9 mouse cellular contexts compared by ENCODE assay signal in genomic region chr7:45125649-45126048, GRCm38 (mm10). TPM values are rescaled to one million over a fixed set of nuclear protein-coding genes. Genes with fewer than 3 reads are reported as not detected.
A peak's percentile ranks its signal among the peaks of the same experiment; 100 is the strongest.
DNase-seq lines count a peak whose midpoint lies in the region; ATAC-seq and TF ChIP-seq lines count a peak whose summit lies in the region.
"Not testable (repeated sequence)": the region's sequence is repeated elsewhere in the genome, so short reads cannot be mapped to it uniquely, and the experiment has no call there.
"Had no signal": no experiment of that assay in that cellular context is flagged by ENCODE, and none has a peak within 500 bp of the region (broad histone marks: within the 10 kb centered on the region; RNA-seq: fewer than 3 reads in every experiment).

No protein-coding gene starts in this region.

- peaks cover 61% of the 10 kb centered on the region for H3K36me3 ChIP-seq in ES-Bruce4 (ENCODE audit: control insufficient read depth, insufficient read depth, low read length, poor library complexity, severe bottlenecking)
- H3K36me3 ChIP-seq in embryonic facial prominence, embryonic 10.5 days (replicated peaks) = peaks cover 61% of the 10 kb centered on the region
- H3K36me3 ChIP-seq in forebrain, embryonic 14.5 days (ENCODE audit: control insufficient read depth, insufficient read depth, low read length) = peaks cover 56% of the 10 kb centered on the region
- peaks cover 39% of the 10 kb centered on the region for H3K36me3 ChIP-seq in hindbrain, embryonic 11.5 days (ENCODE audit: control insufficient read depth, insufficient read depth, low read length)
- H3K36me3 ChIP-seq in kidney, embryonic 15.5 days = peaks cover 55% of the 10 kb centered on the region
- peaks cover 50% of the 10 kb centered on the region for H3K36me3 ChIP-seq in liver, embryonic 11.5 days (ENCODE audit: control insufficient read depth, insufficient read depth, low read length)
- H3K36me3 ChIP-seq in midbrain, embryonic 12.5 days = peaks cover 53% of the 10 kb centered on the region
- peaks cover 49% of the 10 kb centered on the region for H3K36me3 ChIP-seq in neural tube, embryonic 15.5 days

- WGBS in embryonic facial prominence, embryonic 10.5 days = 63% methylated on average over 5 of the region's 5 CpGs
- WGBS in forebrain, embryonic 14.5 days = 62% methylated on average over 5 of the region's 5 CpGs
- WGBS in hindbrain, embryonic 11.5 days = 61% methylated on average over 5 of the region's 5 CpGs
- 68% methylated on average over 5 of the region's 5 CpGs for WGBS in kidney, embryonic 15.5 days
- WGBS in liver, embryonic 11.5 days = 61% methylated on average over 5 of the region's 5 CpGs
- 61% methylated on average over 5 of the region's 5 CpGs for WGBS in midbrain, embryonic 12.5 days
- WGBS in neural tube, embryonic 15.5 days = 64% methylated on average over 5 of the region's 5 CpGs

- TF ChIP-seq CTCF in ES-Bruce4 (IDR thresholded peaks at IDR 0.05; ENCODE audit: low read depth, low read length) = not testable (repeated sequence)

- TF ChIP-seq POLR2A in ES-Bruce4 (IDR thresholded peaks at IDR 0.05; ENCODE audit: insufficient read depth, low read length) = not testable (repeated sequence)

- H3K9me3 ChIP-seq in ES-Bruce4 (replicated peaks; ENCODE audit: control insufficient read depth, insufficient read depth, low read length, poor library complexity, severe bottlenecking); embryonic facial prominence, embryonic 10.5 days; forebrain, embryonic 14.5 days (replicated peaks; ENCODE audit: control insufficient read depth, low read length); hindbrain, embryonic 11.5 days (ENCODE audit: control insufficient read depth, low read length); kidney, embryonic 15.5 days (replicated peaks); liver, embryonic 11.5 days (ENCODE audit: control insufficient read depth, low read length); midbrain, embryonic 12.5 days; neural tube, embryonic 15.5 days (replicated peaks): not testable (repeated sequence)

- TF ChIP-seq EP300 in ES-Bruce4 (IDR thresholded peaks at IDR 0.05; ENCODE audit: insufficient read depth, low read depth, low read length) = not testable (repeated sequence)

- H3K4me1 ChIP-seq in ES-Bruce4 (ENCODE audit: control insufficient read depth, insufficient read depth, low read length); hindbrain, embryonic 11.5 days (replicated peaks; ENCODE audit: control insufficient read depth, insufficient read depth, low read length): not testable (repeated sequence)
- peaks cover 66% of the 10 kb centered on the region for H3K4me1 ChIP-seq in embryonic facial prominence, embryonic 10.5 days
- peaks cover 14% of the 10 kb centered on the region; the same call in 1 of the 2 replicates for H3K4me1 ChIP-seq in forebrain, embryonic 14.5 days (ENCODE audit: control insufficient read depth, insufficient read depth, low read length)
- peaks cover 62% of the 10 kb centered on the region for H3K4me1 ChIP-seq in kidney, embryonic 15.5 days
- H3K4me1 ChIP-seq in liver, embryonic 11.5 days (replicated peaks; ENCODE audit: control insufficient read depth, insufficient read depth, low read length) = peaks cover 52% of the 10 kb centered on the region
- H3K4me1 ChIP-seq in midbrain, embryonic 12.5 days = peaks cover 59% of the 10 kb centered on the region
- peaks cover 63% of the 10 kb centered on the region for H3K4me1 ChIP-seq in neural tube, embryonic 15.5 days

- peak overlapping the region; percentile 96 for H3K4me3 ChIP-seq in ES-Bruce4 (ENCODE audit: low read depth, low read length)
- H3K4me3 ChIP-seq in embryonic facial prominence, embryonic 10.5 days = peak overlapping the region; percentile 88
- H3K4me3 ChIP-seq in forebrain, embryonic 14.5 days (ENCODE audit: low read depth, low read length); midbrain, embryonic 12.5 days: not testable (repeated sequence)
- H3K4me3 ChIP-seq in hindbrain, embryonic 11.5 days (ENCODE audit: low read depth, low read length) = peak overlapping the region; percentile 6; the same call in 1 of the 2 replicates
- H3K4me3 ChIP-seq in kidney, embryonic 15.5 days (replicated peaks) = peak overlapping the region; percentile 90
- H3K4me3 ChIP-seq in liver, embryonic 11.5 days (ENCODE audit: low read depth, low read length) = peak overlapping the region; percentile 99
- H3K4me3 ChIP-seq in neural tube, embryonic 15.5 days (replicated peaks) = peak overlapping the region; percentile 13; the same call in 1 of the 2 replicates

- H3K4me2 ChIP-seq in forebrain, embryonic 14.5 days (ENCODE audit: low read length); hindbrain, embryonic 11.5 days (replicated peaks; ENCODE audit: low read depth, low read length); midbrain, embryonic 12.5 days (replicated peaks): not testable (repeated sequence)
- peak overlapping the region; percentile 69 for H3K4me2 ChIP-seq in kidney, embryonic 15.5 days
- H3K4me2 ChIP-seq in liver, embryonic 11.5 days = peak overlapping the region; percentile 97
- 0 out of 2 replicates have a peak overlapping the region, but pooled peaks have one; percentile 66 for H3K4me2 ChIP-seq in neural tube, embryonic 15.5 days

- H3K27ac ChIP-seq in ES-Bruce4 (ENCODE audit: insufficient read depth, low read length) = peak overlapping the region; percentile 96
- peak overlapping the region; percentile 100 for H3K27ac ChIP-seq in embryonic facial prominence, embryonic 10.5 days (replicated peaks)
- 0 out of 2 replicates have a peak overlapping the region, but pooled peaks have one; percentile 84 for H3K27ac ChIP-seq in forebrain, embryonic 14.5 days (ENCODE audit: low read depth, low read length)
- H3K27ac ChIP-seq in hindbrain, embryonic 11.5 days (ENCODE audit: low read depth, low read length) = not testable (repeated sequence)
- H3K27ac ChIP-seq in kidney, embryonic 15.5 days = peak overlapping the region; percentile 94
- H3K27ac ChIP-seq in liver, embryonic 11.5 days (ENCODE audit: low read depth, low read length) = peak overlapping the region; percentile 100
- peak overlapping the region; percentile 85 for H3K27ac ChIP-seq in midbrain, embryonic 12.5 days (replicated peaks)
- H3K27ac ChIP-seq in neural tube, embryonic 15.5 days (replicated peaks) = peak overlapping the region; percentile 87

- ATAC-seq in forebrain, embryonic 14.5 days; hindbrain, embryonic 11.5 days (ENCODE audit: low FRiP score); kidney, embryonic 15.5 days (replicated peaks; ENCODE audit: low FRiP score); liver, embryonic 11.5 days (replicated peaks; ENCODE audit: low FRiP score); midbrain, embryonic 12.5 days (ENCODE audit: low FRiP score, low read depth); neural tube, embryonic 15.5 days (ENCODE audit: low FRiP score): not testable (repeated sequence)

- peak; percentile 23 for DNase-seq in embryonic facial prominence, embryonic 10.5 days (ENCODE audit: low spot score)
- not testable (repeated sequence) for DNase-seq in forebrain, embryonic 14.5 days (ENCODE audit: low spot score); hindbrain, embryonic 11.5 days (ENCODE audit: low spot score); liver, embryonic 11.5 days (ENCODE audit: low spot score)

- H3K27me3 ChIP-seq in ES-Bruce4 (ENCODE audit: control insufficient read depth, insufficient read depth, low read length, poor library complexity, severe bottlenecking); embryonic facial prominence, embryonic 10.5 days (replicated peaks; ENCODE audit: low read depth, poor library complexity, severe bottlenecking); forebrain, embryonic 14.5 days (replicated peaks; ENCODE audit: control insufficient read depth, insufficient read depth, low read length); hindbrain, embryonic 11.5 days (ENCODE audit: control insufficient read depth, insufficient read depth, low read length); kidney, embryonic 15.5 days; liver, embryonic 11.5 days (replicated peaks; ENCODE audit: control insufficient read depth, insufficient read depth, low read length); midbrain, embryonic 12.5 days; neural tube, embryonic 15.5 days (replicated peaks): not testable (repeated sequence)

- peak overlapping the region; percentile 99 for H3K9ac ChIP-seq in ES-Bruce4 (ENCODE audit: low read depth, poor library complexity, severe bottlenecking)
- H3K9ac ChIP-seq in forebrain, embryonic 14.5 days (ENCODE audit: low read length); hindbrain, embryonic 11.5 days (ENCODE audit: low read depth, low read length); kidney, embryonic 15.5 days; neural tube, embryonic 15.5 days (replicated peaks): not testable (repeated sequence)
- peak overlapping the region; percentile 100 for H3K9ac ChIP-seq in liver, embryonic 11.5 days (ENCODE audit: low read depth, low read length)
- H3K9ac ChIP-seq in midbrain, embryonic 12.5 days (replicated peaks) = peak overlapping the region; percentile 55; the same call in 1 of the 2 replicates

RNA-seq across cellular contexts. Expression of gene Rps11, which starts 1.4 kb away (rescaled TPM):
- 2,753 and 2,969 TPM in 2 replicates for polyA plus RNA-seq in ES-Bruce4 (2011; ENCODE audit: insufficient read depth, insufficient read length, low read depth, missing spikeins)
- 1,885 and 1,917 TPM in 2 replicates for polyA plus RNA-seq in embryonic facial prominence, embryonic 10.5 days (2016; fragmentation: Nextera tagmentation; extraction: Ambion mirVana)
- 981 and 1,280 TPM in 2 replicates for polyA plus RNA-seq in forebrain, embryonic 14.5 days (2014; fragmentation: Nextera tagmentation; extraction: Ambion mirVana)
- polyA plus RNA-seq in hindbrain, embryonic 11.5 days (2014; fragmentation: Nextera tagmentation; extraction: Ambion mirVana) = 1,346 and 1,389 TPM in 2 replicates
- 1,536 and 1,655 TPM in 2 replicates for polyA plus RNA-seq in kidney, embryonic 15.5 days (2015; fragmentation: Nextera tagmentation; extraction: Ambion mirVana)
- 2,085 and 2,209 TPM in 2 replicates for polyA plus RNA-seq in liver, embryonic 11.5 days (2014; fragmentation: Nextera tagmentation; extraction: Ambion mirVana)
- 1,160 and 1,195 TPM in 2 replicates for polyA plus RNA-seq in midbrain, embryonic 12.5 days (2016; fragmentation: Nextera tagmentation; extraction: Ambion mirVana)
- polyA plus RNA-seq in neural tube, embryonic 15.5 days (2015; fragmentation: Nextera tagmentation; extraction: Ambion mirVana) = 759 and 947 TPM in 2 replicates

RNA-seq across cellular contexts. Expression of gene Rpl13a, which starts 2.9 kb away (rescaled TPM):
- polyA plus RNA-seq in ES-Bruce4 (2011; ENCODE audit: insufficient read depth, insufficient read length, low read depth, missing spikeins) = 3,729 and 4,020 TPM in 2 replicates
- 1,273 and 1,282 TPM in 2 replicates for polyA plus RNA-seq in embryonic facial prominence, embryonic 10.5 days (2016; fragmentation: Nextera tagmentation; extraction: Ambion mirVana)
- 1,037 and 1,253 TPM in 2 replicates for polyA plus RNA-seq in forebrain, embryonic 14.5 days (2014; fragmentation: Nextera tagmentation; extraction: Ambion mirVana)
- 1,145 and 1,168 TPM in 2 replicates for polyA plus RNA-seq in hindbrain, embryonic 11.5 days (2014; fragmentation: Nextera tagmentation; extraction: Ambion mirVana)
- polyA plus RNA-seq in kidney, embryonic 15.5 days (2015; fragmentation: Nextera tagmentation; extraction: Ambion mirVana) = 1,248 and 1,360 TPM in 2 replicates
- 1,710 and 1,879 TPM in 2 replicates for polyA plus RNA-seq in liver, embryonic 11.5 days (2014; fragmentation: Nextera tagmentation; extraction: Ambion mirVana)
- polyA plus RNA-seq in midbrain, embryonic 12.5 days (2016; fragmentation: Nextera tagmentation; extraction: Ambion mirVana) = 1,022 and 1,026 TPM in 2 replicates
- 649 and 787 TPM in 2 replicates for polyA plus RNA-seq in neural tube, embryonic 15.5 days (2015; fragmentation: Nextera tagmentation; extraction: Ambion mirVana)

RNA-seq across cellular contexts. Expression of gene Gm45713, which starts 10.4 kb away (rescaled TPM):
- polyA plus RNA-seq in ES-Bruce4 (2011; ENCODE audit: insufficient read depth, insufficient read length, low read depth, missing spikeins) = not detected in 2 replicates
- 0.31 TPM in 1 of 2 replicates, not detected in the other for polyA plus RNA-seq in embryonic facial prominence, embryonic 10.5 days (2016; fragmentation: Nextera tagmentation; extraction: Ambion mirVana)
- polyA plus RNA-seq in forebrain, embryonic 14.5 days (2014; fragmentation: Nextera tagmentation; extraction: Ambion mirVana) = 0.22 and 0.88 TPM in 2 replicates
- polyA plus RNA-seq in hindbrain, embryonic 11.5 days (2014; fragmentation: Nextera tagmentation; extraction: Ambion mirVana) = 0.47 TPM in 1 of 2 replicates, not detected in the other
- 0.44 TPM in 1 of 2 replicates, not detected in the other for polyA plus RNA-seq in kidney, embryonic 15.5 days (2015; fragmentation: Nextera tagmentation; extraction: Ambion mirVana)
- polyA plus RNA-seq in liver, embryonic 11.5 days (2014; fragmentation: Nextera tagmentation; extraction: Ambion mirVana) = 0.41 and 1.1 TPM in 2 replicates
- polyA plus RNA-seq in midbrain, embryonic 12.5 days (2016; fragmentation: Nextera tagmentation; extraction: Ambion mirVana) = 0.25 and 0.45 TPM in 2 replicates
- polyA plus RNA-seq in neural tube, embryonic 15.5 days (2015; fragmentation: Nextera tagmentation; extraction: Ambion mirVana) = 0.12 and 0.24 TPM in 2 replicates
- polyA plus RNA-seq: liver, adult 2 months had no signal

RNA-seq across cellular contexts. Expression of gene Flt3l, which starts 10.6 kb away (rescaled TPM):
- polyA plus RNA-seq in ES-Bruce4 (2011; ENCODE audit: insufficient read depth, insufficient read length, low read depth, missing spikeins) = 3.0 and 3.7 TPM in 2 replicates
- polyA plus RNA-seq in embryonic facial prominence, embryonic 10.5 days (2016; fragmentation: Nextera tagmentation; extraction: Ambion mirVana) = 0.97 and 1.8 TPM in 2 replicates
- 0.61 and 1.3 TPM in 2 replicates for polyA plus RNA-seq in forebrain, embryonic 14.5 days (2014; fragmentation: Nextera tagmentation; extraction: Ambion mirVana)
- polyA plus RNA-seq in hindbrain, embryonic 11.5 days (2014; fragmentation: Nextera tagmentation; extraction: Ambion mirVana) = 1.5 and 1.6 TPM in 2 replicates
- 1.9 and 7.5 TPM in 2 replicates for polyA plus RNA-seq in kidney, embryonic 15.5 days (2015; fragmentation: Nextera tagmentation; extraction: Ambion mirVana)
- polyA plus RNA-seq in liver, embryonic 11.5 days (2014; fragmentation: Nextera tagmentation; extraction: Ambion mirVana) = 9.7 and 10.5 TPM in 2 replicates
- 0.64 and 1.2 TPM in 2 replicates for polyA plus RNA-seq in midbrain, embryonic 12.5 days (2016; fragmentation: Nextera tagmentation; extraction: Ambion mirVana)
- 1.8 and 3.8 TPM in 2 replicates for polyA plus RNA-seq in neural tube, embryonic 15.5 days (2015; fragmentation: Nextera tagmentation; extraction: Ambion mirVana)

RNA-seq across cellular contexts. Expression of gene Fcgrt, which starts 22.0 kb away (rescaled TPM):
- polyA plus RNA-seq in ES-Bruce4 (2011; ENCODE audit: insufficient read depth, insufficient read length, low read depth, missing spikeins) = 2.0 and 2.5 TPM in 2 replicates
- 6.0 and 7.0 TPM in 2 replicates for polyA plus RNA-seq in embryonic facial prominence, embryonic 10.5 days (2016; fragmentation: Nextera tagmentation; extraction: Ambion mirVana)
- 20.3 and 26.9 TPM in 2 replicates for polyA plus RNA-seq in forebrain, embryonic 14.5 days (2014; fragmentation: Nextera tagmentation; extraction: Ambion mirVana)
- 12.9 and 13.2 TPM in 2 replicates for polyA plus RNA-seq in hindbrain, embryonic 11.5 days (2014; fragmentation: Nextera tagmentation; extraction: Ambion mirVana)
- polyA plus RNA-seq in kidney, embryonic 15.5 days (2015; fragmentation: Nextera tagmentation; extraction: Ambion mirVana) = 78.0 and 93.5 TPM in 2 replicates
- 33.2 and 33.8 TPM in 2 replicates for polyA plus RNA-seq in liver, embryonic 11.5 days (2014; fragmentation: Nextera tagmentation; extraction: Ambion mirVana)
- 17.3 and 25.9 TPM in 2 replicates for polyA plus RNA-seq in midbrain, embryonic 12.5 days (2016; fragmentation: Nextera tagmentation; extraction: Ambion mirVana)
- 33.8 and 42.7 TPM in 2 replicates for polyA plus RNA-seq in neural tube, embryonic 15.5 days (2015; fragmentation: Nextera tagmentation; extraction: Ambion mirVana)
